Mouse (Mus musculus): ENCODE data around the gene Lypd3. TPM values are rescaled to one million over a fixed set of nuclear protein-coding genes. Genes with fewer than 3 reads are reported as not detected.
"Not testable (repeated sequence)": the region's sequence is repeated elsewhere in the genome, so short reads cannot be mapped to it uniquely, and the experiment has no call there.

Lypd3 gene
- polyA plus RNA-seq, 1 experiment, result not detected

DNA sequence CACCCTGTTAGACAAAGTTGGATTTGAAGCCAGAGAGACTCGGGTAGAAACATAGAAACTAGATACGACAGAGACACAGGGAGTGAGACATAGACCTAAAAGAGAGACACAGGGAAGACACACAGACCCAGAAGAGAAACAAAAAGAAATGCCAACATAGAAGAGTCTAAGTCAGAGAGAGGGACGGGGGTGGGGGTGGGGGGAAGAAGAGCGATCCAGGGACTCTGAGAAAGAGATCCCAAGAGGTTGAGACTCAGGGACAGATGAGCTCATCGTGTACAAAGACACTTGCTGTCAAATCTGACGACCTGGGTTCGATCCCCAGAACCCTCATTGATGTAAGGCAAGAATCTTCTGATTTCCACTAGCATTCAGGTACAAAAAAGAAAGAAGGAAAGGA is 24.6 kb upstream of the Lypd3 start:
- no peak for DNase-seq (ENCODE audit: extremely low spot score in 1 of 2, low spot score in 1 of 2)

DNA sequence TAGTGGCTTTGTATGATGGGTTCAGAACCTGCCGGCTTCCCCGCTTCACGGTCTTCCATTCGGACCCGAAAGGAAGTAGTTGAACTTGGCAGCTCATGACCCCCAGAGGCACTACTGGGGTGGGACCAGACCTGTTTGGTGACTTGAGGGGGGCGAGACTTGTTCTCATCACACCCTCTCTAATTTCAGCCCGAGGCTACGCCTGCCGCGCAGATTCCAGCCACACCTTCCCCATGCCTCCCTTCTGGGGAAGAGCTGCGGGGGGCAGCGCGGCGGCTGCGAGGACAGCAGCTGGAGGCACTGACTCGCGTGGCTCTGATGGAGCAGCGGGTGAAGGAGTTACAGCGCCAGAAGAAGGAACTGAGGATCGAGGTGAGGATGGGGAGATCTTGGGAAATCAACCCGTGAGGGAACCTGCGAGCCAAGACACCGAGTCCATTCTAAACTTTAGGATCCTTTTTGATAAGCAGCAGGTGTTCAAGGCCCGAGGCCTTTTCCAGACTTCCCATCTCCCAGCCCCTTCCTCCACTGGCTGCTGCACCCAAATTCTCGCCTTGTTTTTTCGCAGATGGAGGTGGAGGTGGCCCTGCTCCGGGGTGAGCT is 23.9 kb upstream of the Lypd3 start:
- DNase-seq (ENCODE audit: extremely low spot score in 1 of 2, low spot score in 1 of 2), result no peak

DNA sequence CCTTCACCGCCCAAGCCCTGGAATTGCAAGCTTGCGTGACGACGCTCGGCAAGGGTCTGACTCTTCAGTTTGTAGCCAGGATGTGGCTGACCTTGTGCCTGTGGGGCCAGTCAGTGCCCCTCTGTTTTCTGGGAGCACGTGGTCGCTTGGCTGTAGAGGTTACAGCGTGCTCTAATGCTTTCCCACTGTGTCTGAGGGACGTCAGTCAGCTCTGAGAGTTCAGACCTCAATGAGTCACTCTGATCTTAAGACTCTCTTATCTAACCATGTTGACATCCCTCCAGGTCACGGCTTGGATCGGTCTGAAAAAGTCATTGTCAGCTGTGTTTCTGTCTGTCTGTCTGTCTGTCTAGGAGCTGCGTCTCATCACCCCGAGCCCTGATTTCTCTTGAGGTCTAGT is 21.5 kb upstream of the Lypd3 start:
- DNase-seq (ENCODE audit: extremely low spot score in 1 of 2, low spot score in 1 of 2), result no peak

DNA sequence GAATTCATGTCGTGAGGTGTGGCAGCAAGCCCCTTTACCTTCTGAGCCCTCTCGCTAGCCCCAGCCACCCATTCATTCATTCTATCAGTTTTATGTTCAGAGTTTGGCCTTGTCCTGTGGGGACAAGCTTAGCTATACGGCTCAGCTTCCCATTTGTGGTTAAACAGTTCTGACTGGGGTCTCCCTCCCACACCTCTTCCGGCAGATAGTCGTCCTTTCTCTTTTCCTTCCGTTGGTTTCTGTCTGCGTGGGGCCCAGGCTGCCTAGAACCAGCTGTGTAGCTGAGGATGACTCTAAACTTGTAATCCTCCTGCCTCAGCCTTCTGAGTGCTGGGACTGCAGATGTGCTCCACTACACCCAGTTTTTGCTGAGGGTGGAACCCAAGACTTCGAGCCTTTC is 18.6 kb upstream of the Lypd3 start:
- DNase-seq (ENCODE audit: extremely low spot score in 1 of 2, low spot score in 1 of 2), result no peak

DNA sequence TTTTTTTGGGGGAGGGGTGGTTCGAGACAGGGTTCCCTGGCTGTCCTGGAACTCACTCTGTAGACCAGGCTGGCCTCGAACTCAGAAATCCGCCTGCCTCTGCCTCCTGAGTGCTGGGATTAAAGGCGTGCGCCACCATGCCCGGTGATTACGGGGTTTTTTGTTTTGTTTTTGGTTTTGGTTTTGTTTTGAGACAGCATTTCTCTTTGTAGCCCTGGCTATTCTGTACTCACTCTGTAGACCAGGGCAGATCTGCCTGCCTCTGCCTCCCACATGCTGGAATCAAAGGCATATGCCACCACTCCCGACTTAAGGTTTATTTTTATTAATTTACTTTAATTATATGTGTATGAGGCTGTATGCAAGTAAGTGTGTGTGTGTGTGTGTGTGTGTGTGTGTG is 18.0 kb upstream of the Lypd3 start:
- not testable (repeated sequence) for DNase-seq (ENCODE audit: extremely low spot score in 1 of 2, low spot score in 1 of 2)

DNA sequence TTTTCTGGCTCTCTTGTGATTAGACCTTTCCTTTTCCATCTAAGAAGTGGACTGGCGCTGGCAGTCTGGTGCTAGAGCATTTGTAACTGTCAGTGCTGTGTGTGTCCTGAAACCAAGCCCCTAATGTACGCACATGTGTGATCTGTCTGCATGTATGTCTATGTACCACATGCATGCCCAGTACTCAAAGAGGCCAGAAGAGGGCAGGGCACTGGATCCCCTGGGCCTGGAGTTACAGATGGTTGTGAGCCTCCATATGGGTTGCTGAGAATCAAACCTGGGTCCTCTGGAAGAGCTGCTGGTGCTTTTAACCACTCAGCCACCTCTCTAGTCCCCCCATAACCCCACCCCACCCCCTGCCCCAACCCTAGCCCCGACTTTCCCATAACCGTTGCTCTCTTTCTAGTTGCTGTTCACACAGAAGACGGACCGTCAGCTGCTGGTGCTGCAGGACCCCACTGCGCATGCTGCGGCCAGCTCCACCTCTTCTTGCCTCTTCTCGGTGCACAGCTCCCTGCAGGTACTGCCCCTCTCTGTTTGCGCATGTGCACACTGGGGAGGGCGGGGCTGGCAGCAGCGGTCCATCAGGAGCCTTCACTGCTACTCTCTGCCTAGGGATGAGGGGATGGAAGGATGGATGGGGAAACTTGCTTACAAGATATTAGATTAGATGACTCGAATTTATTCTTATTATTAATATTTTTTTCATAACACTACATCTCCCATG is 16.5 kb upstream of the Lypd3 start:
- no peak for DNase-seq (ENCODE audit: extremely low spot score in 1 of 2, low spot score in 1 of 2)

DNA sequence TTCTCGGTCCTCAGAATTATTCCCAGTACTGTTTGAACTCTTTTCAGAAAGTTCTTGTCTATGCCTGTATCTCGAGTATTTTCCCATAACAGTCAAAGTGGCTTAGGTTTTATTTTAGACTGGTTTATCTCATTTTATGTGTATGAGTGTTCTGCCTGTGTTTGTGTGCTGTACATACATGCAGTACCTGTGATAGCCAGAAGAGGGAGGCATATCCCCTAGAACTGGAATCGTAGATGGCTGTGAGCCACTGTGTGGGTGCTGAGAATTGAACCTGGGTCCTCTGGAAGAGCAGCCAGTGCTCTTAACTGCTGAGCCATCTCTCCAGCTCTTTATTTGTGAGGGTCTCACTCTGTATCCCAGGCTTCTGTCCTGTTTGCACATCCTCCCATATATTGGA is 15.2 kb upstream of the Lypd3 start:
- DNase-seq (ENCODE audit: extremely low spot score in 1 of 2, low spot score in 1 of 2), result no peak

DNA sequence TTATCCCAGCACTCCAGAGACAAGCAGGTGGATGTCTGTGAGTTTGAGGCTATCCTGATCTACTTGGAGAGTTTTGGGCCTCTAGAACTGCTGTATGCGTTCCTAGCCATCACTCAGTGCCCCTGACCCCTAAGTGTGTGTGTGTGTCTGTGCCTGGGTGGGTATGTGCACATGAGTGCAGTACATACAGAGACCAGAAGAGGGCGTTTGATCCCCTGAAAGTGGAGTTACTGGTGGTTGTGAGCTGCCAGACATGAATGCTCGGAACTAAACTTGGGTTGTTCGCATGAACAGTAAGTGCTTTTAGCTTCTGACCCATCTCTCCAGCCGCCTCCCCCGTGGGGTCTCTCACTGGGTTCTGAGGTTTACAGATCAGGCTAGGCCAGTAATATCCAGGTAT is 13.4 kb upstream of the Lypd3 start:
- DNase-seq (ENCODE audit: extremely low spot score in 1 of 2, low spot score in 1 of 2), result no peak

DNA sequence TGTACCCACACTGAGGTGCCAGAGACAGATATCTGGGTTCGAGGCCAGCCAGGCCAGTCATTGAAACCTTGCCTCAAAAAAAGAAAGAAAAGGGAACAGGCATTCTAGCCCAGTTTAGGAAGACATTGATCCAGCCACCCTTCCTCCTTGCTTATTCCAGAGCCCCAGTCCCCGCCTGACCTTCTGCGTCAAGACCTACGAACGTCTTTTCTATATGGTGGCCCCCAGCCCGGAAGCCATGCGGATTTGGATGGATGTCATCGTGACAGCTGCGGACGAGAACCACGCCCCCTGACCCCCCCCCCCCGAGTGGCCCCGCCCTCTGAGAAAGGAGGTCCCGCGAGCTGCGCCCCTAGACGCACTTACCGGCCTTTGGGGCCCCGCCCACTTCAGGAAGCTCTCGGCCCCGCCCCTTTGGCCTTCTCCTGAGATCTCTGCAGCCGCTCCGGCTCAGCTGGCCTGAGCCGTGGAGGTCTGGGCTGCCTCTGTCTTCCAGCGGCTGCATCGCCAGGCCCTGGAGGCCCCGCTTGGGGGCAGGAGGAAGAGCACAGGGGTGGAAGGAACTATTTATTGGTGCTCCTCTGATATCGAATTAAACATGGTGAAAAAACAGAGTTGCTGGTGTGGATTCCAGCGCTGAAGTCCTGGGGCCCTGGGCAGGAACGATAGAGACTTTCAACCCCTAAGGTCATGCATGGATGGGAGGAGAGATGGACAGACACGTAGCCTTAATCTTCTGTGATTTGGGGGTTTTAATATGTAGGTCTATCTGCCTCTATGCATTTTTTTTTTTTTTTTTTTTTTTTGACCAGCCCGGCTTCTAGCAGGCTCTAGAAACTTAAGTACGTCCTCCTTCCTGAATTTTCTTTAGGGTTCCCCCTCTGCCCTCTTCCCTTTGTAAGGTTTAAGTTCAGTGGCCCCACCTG is 7.4 kb upstream of the Lypd3 start:
- peak in 1 of 2 experiments; percentile 37 for DNase-seq (ENCODE audit: extremely low spot score in 1 of 2, low spot score in 1 of 2)

DNA sequence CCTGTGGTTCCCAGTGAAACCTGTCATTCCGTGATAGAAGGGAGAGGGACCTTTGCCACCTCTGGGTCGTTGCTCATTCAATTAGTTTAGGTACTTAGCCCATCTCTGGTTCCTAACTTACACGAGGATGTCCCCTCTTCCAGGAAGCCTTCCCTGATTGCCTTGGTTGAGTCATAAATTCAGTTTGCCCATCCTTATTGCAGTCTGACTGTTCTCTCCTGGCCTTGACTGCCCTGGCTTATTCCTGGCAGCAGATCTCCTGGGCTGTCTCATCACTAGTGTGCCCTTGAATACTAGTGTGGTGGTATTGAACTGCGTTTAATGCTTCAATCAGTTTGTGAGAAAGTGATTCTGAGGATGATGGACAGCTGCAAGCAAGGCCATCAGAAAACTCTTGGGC is 6.7 kb upstream of the Lypd3 start:
- DNase-seq (ENCODE audit: extremely low spot score in 1 of 2, low spot score in 1 of 2), result no peak

DNA sequence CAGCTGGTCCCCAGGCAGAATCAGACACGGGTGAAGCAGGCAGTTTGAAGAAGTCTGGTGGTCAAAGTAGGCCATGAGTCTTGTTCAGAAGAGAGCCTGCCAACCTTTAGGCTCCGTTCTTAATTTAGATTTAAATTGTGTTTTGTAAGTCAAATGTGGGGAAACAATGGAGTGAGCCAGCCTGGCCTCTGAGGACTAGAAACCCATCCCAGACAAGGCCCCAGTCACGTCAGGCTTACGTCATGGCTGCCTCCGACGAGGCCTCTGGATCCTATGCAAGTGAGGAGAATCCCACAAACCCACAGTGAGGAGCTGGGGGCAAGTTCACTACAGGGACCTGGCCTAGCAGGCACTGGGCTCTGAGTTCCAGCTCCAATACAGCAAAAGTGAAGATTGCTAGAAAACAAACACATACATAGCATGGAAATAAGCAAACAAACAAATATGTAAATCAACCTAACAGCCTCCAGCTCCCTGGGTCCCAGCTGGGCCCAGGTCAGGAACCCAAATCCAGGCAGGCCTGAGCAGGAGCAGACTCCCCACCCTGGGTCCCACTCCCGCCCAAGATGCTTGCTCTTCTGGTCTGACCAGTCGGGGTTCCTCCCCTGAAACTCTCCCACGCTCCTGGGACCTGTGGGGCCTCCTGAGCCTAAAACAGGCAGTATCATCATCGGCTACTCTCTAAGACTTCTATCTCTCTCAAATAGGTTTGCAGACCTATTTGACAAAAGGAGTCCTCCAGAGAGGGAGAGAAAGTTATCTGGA is 6.1 kb upstream of the Lypd3 start:
- no peak for DNase-seq (ENCODE audit: extremely low spot score in 1 of 2, low spot score in 1 of 2)

DNA sequence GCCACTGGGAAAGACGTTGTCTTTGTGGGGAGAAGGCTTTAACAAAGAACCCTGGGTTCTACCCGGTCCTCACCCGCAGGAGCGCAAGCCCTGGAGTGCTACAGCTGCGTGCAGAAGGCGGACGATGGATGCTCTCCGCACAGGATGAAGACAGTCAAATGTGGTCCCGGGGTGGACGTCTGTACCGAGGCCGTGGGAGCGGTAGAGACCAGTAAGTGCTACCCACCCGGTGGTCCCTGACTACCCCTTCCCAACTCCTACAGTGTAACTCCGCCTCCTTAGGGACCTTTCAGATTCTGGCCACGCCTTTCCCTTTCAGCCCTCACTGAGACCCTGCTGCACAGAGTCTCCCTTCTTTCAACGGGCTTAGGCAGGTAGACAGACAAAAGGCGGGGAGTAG is 696 bp downstream of the Lypd3 start:
- no peak for DNase-seq (ENCODE audit: extremely low spot score in 1 of 2, low spot score in 1 of 2)

DNA sequence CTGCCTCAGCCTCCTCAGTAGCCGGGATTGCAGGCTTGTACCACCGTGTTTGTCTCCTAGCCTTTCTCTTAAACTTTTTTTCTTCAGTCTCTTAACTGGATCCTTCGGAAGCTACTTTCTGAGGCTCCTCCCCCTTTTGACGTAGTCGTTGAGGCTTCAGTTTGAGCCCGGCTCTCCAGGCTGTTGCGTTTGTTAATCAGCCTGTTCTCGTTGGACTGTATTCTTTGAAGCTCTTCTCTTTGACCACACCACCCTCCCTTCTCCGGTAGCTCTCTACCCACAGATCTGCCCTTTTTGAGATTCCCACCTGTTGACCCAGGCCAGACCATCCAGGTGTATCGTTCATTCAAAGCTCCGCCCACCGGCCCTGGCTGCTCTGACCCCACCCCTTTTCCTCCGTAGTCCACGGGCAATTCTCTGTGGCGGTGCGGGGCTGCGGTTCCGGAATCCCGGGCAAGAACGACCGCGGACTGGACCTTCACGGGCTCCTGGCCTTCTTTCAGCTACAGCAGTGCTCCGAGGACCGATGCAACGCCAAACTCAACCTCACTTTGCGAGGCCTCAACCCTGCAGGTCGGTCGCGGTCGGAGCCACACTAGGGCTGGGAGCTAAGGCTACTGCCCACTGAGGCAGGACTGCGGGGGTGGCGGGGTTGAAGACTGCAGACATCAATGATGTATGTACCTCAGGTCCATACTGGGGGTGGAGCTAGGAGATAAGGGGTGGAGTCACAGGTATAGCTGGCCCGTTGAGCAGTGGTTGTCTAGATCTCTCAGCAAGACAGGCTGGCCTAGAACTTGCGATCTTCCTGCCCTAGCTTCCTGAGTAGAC is 1.9 kb downstream of the Lypd3 start:
- no peak for DNase-seq (ENCODE audit: extremely low spot score in 1 of 2, low spot score in 1 of 2)

DNA sequence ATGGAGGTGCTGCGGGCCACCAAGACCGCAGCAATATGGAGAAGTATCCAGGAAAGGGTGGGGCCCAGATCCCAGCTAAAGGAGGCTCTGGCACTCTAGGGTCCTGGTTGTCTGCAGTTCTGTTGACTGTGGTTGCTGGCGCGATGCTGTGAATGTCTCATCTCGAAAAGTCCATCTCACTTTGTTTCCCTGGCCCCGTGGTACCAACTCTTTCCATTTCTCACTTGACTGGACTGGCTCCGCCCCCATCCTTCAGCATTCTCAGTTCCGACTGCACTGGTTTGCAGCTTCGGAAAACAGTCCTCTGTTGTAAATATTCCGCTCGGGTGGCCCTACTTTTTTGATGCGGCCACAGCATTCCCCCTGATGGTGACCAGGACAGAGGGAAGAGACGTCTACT is 4.1 kb downstream of the Lypd3 start:
- DNase-seq (ENCODE audit: extremely low spot score in 1 of 2, low spot score in 1 of 2), result no peak

DNA sequence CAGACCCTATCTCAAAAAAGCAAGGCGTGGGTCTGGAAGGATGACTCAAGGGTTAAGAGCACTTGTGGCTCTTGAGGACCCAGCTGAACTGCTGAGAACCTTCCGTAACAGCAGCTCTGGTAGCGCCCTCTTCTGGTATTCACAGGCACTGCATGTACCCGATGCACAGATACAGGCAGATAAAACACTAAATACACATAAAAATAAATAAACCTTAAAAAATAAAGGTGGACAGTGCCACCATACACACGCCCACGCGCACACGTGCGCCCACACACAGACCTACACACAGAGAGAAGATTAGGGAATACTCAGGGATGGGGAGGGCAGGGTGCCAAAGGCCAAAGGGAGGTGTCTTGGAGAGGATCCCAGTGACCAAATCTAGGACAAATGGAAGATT is 6.1 kb downstream of the Lypd3 start:
- DNase-seq (ENCODE audit: extremely low spot score in 1 of 2, low spot score in 1 of 2), result peak; percentile 8 to 53

DNA sequence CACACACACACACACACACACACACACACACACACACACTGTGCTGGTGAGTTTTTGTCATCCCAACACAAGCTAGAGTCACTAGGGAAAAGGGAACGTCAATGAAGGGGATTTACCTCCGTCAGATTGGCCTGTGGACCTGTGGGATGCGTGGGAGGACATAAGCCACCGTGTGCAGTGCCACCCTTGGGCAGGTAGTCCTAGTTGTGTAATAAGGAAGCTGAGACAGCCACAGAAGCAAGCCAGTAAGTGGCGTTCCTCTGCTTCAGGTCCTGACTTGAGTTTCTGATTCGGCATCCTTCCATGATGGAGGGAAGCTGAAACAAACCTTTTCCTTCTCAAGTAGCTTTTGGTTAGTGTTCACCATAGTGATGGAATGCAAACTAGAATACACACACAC is 8.1 kb downstream of the Lypd3 start:
- no peak for DNase-seq (ENCODE audit: extremely low spot score in 1 of 2, low spot score in 1 of 2)

DNA sequence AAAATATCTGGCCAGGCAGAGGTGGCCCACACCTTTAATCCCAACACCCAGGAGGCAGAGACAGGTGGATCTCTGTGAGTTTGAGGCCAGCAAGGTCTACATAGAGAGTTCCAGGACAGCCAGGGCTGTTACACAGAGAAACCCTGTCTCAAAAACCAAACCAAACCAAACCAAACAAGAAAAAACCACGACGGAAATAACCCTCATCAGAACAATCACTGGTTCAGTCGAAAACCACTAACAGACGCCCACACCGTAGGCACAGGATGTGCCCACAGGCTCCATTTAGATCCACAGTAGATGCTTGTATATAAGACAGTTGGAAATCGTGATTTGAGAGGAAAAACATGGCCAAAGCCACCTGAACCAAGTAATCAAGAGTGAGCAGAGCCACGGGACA is 8.6 kb downstream of the Lypd3 start:
- DNase-seq (ENCODE audit: extremely low spot score in 1 of 2, low spot score in 1 of 2), result no peak

DNA sequence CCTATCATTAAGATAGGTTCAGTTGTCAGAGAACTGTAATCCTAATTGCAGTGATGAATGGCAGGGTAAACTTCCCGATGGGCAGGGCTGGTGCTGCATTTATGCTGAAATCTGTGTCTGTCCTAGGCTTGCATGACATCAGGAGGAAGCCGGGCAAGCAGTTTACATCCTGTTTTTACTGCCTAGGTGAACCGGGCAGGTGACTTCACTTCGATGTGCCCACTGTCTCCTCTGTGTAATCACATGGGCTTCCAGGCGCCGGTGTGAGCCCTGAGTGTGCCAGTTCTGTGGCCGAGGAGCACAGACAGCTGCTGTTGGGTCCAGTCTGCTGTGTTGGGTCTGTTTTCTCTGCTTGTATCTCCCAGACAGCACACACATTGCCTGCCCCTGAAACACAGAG is 10.1 kb downstream of the Lypd3 start:
- DNase-seq (ENCODE audit: extremely low spot score in 1 of 2, low spot score in 1 of 2), result no peak

DNA sequence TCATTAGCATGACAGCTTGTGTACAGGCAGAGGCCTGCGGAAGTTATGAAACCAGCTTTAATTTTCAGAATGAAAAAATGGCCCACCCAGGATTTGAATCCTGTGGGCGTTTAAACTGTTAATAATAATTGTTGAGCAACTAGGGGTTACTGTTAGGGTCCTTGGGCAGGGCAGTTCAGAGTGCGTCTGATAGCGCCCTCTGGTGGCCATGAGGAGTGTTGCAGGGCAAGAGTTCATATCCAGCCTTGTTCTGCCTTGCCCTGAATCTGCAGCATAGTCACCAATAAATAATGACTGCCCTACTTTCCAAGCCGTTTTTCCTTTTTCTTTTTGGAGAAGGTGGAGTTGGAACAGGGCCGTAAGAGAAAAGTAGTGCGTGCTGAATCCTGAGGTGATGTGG is 17.3 kb downstream of the Lypd3 start:
- peak in 1 of 2 experiments; percentile 49 for DNase-seq (ENCODE audit: extremely low spot score in 1 of 2, low spot score in 1 of 2)
